Mouse (Mus musculus): ENCODE data around the gene Ap1s1.

DNA sequence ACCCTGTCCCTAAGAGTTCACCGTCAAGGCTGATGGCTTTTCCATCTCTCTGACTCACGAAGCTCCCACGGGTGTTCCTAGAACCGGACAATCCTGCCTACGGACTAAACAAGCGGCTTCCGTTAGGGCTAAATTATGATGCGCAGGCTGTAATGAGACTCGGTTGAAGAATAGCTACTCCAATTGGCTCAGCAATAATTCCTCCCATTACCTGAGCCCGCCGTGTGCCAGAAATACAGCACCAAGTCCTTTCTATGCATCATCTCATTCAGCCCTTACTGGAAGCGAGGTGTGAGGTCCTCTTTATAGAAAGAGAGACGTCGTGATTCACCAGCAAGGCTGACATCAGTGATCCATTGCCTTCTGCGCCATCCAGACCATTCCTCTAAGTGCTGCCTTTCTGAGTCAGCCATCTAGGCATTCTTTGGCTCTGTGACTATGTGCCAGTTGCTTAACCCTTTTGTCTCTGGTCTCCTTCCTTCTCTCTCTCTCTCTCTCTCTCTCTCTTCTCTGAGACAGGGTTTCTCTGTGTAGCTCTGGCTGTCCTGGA, 33.5 kb downstream of the Ap1s1 start:
- TF ChIP-seq CTCF (IDR thresholded peaks at IDR 0.05; ENCODE audit: low read depth) = no peak
- no peak for TF ChIP-seq EP300 (IDR thresholded peaks at IDR 0.05; ENCODE audit: low read depth)
